Mouse (Mus musculus) ovary, adult 10 weeks (tissue): ENCODE measurements around the gene Epgn. TPM values are rescaled to one million over a fixed set of nuclear protein-coding genes. Genes with fewer than 3 reads are reported as not detected.

Source experiments
- polyA plus RNA-seq: library from polyadenylated mRNA; stranded (reverse); fragments of 350-450 nt; fragmentation: Illumina TruSeq; extraction: RNeasy Lipid Tissue Mini Kit (QIAGEN cat#74804); gene quantifications from one replicate; pipeline ENCODE4 v1.2.3, GENCODE M21; 2014

Epgn gene
- polyA plus RNA-seq = not detected

GRCm38 (mm10) chr5:91027164-91027563 is at the start of gene Epgn:
Gene Epgn (plus strand): TSS chr5:91027464.

GRCm38 (mm10) chr5:91074450-91074950 is 47.2 kb downstream of the Epgn start, which contains the start of gene Ereg:
Gene Ereg (plus strand): TSS chr5:91074622.

Other genes starting within 250 kb of the Epgn start
- 0.48 TPM for gene Cxcl3, start 241.4 kb upstream of the Epgn start, polyA plus RNA-seq
- 0.34 TPM for gene Cxcl15, start 232.9 kb upstream of the Epgn start, polyA plus RNA-seq
- gene Cxcl1, start 136.2 kb upstream of the Epgn start, polyA plus RNA-seq = 4.6 TPM
- gene Cxcl2, start 123.6 kb upstream of the Epgn start, polyA plus RNA-seq = 0.46 TPM
- gene Mthfd2l, start 96.3 kb upstream of the Epgn start, polyA plus RNA-seq = 69.7 TPM
- gene Ereg, start 47.2 kb downstream of the Epgn start, polyA plus RNA-seq = 1.8 TPM
- gene Areg, start 112.1 kb downstream of the Epgn start, polyA plus RNA-seq = 2.0 TPM